Mouse (Mus musculus) kidney, postnatal 10 days (tissue): ENCODE data around the gene Kiss1r.

Experiments used
- DNase-seq: peaks from one replicate; pipeline ENCODE4 v3.0.0; 2021; ENCODE audit warnings: mixed read lengths

Gene Kiss1r

DNA sequence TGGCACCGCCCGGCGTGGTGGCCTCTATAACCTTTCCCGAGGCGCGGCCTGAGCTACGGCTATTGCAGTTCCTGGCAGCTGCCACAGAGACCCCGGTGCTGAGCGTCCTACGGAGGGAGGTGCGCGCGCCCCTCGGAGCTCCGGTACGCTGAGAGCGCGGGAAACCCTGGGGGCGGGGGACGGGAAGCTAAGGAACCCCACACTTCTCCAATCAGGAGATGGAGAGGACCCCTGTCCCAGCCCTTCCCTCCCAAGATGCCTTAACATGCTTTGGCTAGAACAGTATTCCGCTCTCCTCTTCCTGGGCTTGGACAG, 54.4 kb downstream of the Kiss1r start:
- no peak for DNase-seq
